Mouse (Mus musculus) midbrain, embryonic 11.5 days (tissue): ENCODE results near the gene A530084C06Rik. TPM values are rescaled to one million over a fixed set of nuclear protein-coding genes. Genes with fewer than 3 reads are reported as not detected.
A peak's percentile ranks its signal among the peaks of the same experiment; 100 is the strongest.

Experiments
- ATAC-seq: fragments of 200-750 bp; cut with Nextera tagmentation; 2 replicates; pipeline ENCODE4 v1.8.0; 2017; ENCODE audit warnings: moderate TSS enrichment, moderate library complexity; ENCODE audit not compliant: low FRiP score
- DNase-seq: peaks from one replicate; pipeline ENCODE4 v3.0.0; 2015; ENCODE audit warnings: low spot score; ENCODE audit errors: missing footprints
- H3K27ac ChIP-seq: fragments of 300-500 bp; sonication (generic); 2 replicates; pipeline ENCODE4 v1.5.1; 2014; ENCODE audit warnings: low read depth, low read length
- H3K27me3 ChIP-seq: fragments of 300-500 bp; sonication (generic); 2 replicates; pipeline ENCODE4 v1.6.1; 2014; ENCODE audit warnings: mild to moderate bottlenecking, low read length, moderate library complexity, mixed read lengths; ENCODE audit not compliant: control insufficient read depth, insufficient read depth
- H3K36me3 ChIP-seq: fragments of 300-500 bp; sonication (generic); 2 replicates; pipeline ENCODE4 v1.6.1; 2014; ENCODE audit warnings: mild to moderate bottlenecking, low read length, moderate library complexity, mixed read lengths; ENCODE audit not compliant: control insufficient read depth, insufficient read depth
- H3K4me1 ChIP-seq: fragments of 300-500 bp; sonication (generic); 2 replicates; pipeline ENCODE4 v1.6.1; 2014; ENCODE audit warnings: low read length; ENCODE audit not compliant: control insufficient read depth, insufficient read depth
- H3K4me2 ChIP-seq: fragments of 300-500 bp; sonication (generic); 2 replicates; pipeline ENCODE4 v1.6.1; 2014; ENCODE audit warnings: mild to moderate bottlenecking, moderate library complexity
- H3K4me3 ChIP-seq: fragments of 300-500 bp; sonication (generic); 2 replicates; pipeline ENCODE4 v1.5.1; 2014; ENCODE audit warnings: low read depth, low read length
- H3K9ac ChIP-seq: fragments of 300-500 bp; sonication (generic); 2 replicates; pipeline ENCODE4 v1.6.1; 2014; ENCODE audit warnings: low read length
- H3K9me3 ChIP-seq: fragments of 300-500 bp; sonication (generic); 2 replicates; pipeline ENCODE4 v1.6.1; 2016; ENCODE audit warnings: low read length; ENCODE audit not compliant: control insufficient read depth
- WGBS: fragments of 180-500 bp; shearing (Covaris S2); extraction: QIAGEN DNeasy Blood & Tissue Kit; methylation state at CpG from one replicate; pipeline ENCODE4 v1.1.7; 2014; 5-methylcytosine and 5-hydroxymethylcytosine counted together
- polyA plus RNA-seq: library from polyadenylated mRNA; unstranded; fragments of >200 nt; fragmentation: Nextera tagmentation; extraction: Ambion mirVana; gene quantifications from 2 replicates; pipeline ENCODE4 v1.2.1, GENCODE M21; 2014

The A530084C06Rik gene
- polyA plus RNA-seq, 1 experiment from 2014 or later: not detected

DNA sequence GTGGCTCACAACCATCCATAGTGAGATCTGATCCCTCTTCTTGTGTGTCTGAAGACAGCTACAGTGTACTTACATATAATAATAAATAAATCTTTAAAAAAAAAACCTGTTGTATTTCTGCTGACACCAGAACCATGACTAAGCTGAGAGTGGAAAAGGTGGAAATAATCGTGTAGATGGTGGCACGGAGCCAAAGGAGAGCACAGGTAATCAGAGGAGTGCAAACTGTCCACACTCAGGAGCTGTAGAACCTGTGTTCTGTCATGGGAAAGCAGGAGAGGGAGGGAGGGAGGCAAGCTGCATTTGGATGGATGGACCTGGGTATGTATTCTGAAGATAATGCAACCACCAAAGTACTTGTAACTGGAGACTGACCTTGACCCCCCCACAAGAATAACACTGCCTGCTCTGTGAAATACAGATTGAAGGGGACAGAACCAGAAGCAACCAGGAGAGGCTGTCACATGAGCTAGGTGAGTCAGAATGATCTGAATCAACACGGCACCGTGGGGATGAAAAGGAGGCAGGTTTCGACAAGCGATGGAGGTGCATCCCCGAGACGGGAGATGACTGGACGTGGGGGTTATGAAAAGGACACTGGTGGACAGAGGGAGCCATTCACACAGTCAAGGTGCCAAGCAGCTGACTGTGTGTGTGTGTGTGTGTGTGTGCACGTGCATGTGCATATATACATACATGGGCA is 13.8 kb upstream of the A530084C06Rik start:
- Histone ChIP-seq H3K4me1 (no peaks in the 10 kb centered on the region), H3K36me3 (no peaks in the 10 kb centered on the region), H3K9me3 (no peaks in the 10 kb centered on the region), H3K4me2 (no peak overlapping the region), H3K27me3 (no peaks in the 10 kb centered on the region), H3K27ac (no peak overlapping the region), H3K4me3 (no peak overlapping the region), H3K9ac (no peak overlapping the region)
- WGBS: 89% methylated on average over 10 of the region's 10 CpGs
- no peak for ATAC-seq
- no peak for DNase-seq

DNA sequence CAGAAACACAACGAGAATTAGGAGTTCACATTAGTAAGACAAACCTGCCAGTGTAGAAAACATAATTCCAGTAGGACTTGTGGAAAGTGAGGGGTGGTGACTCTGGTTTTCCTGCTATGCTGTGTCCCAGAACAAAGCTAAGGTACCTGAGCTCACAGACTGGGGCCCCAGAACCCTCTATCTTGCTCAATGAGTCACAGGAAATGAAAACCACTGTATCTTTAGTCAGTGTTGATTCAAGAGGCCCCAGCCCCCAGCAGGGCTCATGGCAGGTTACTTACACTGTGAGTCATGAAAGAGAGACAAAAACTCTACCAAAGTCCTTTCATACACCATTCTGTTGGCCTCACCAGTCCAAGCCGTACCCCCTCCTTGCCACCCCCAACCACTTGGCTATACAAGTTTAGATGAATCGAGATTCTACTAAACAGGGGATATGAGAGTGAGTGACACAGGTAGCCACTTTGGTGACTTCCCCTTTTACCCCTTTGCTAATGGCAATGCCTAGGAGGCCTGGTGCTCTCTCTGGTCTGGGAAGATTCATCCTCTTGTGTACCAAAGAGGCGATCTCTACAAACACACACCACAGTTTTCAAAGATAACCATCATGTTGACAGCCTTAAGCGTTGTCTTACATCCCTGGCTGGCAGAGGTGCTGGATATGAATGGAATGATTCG is 8.6 kb upstream of the A530084C06Rik start:
- Histone ChIP-seq H3K4me3 (no peak overlapping the region), H3K9me3 (no peaks in the 10 kb centered on the region), H3K27ac (no peak overlapping the region), H3K27me3 (peaks cover 3% of the 10 kb centered on the region), H3K4me2 (no peak overlapping the region), H3K4me1 (no peaks in the 10 kb centered on the region), H3K36me3 (no peaks in the 10 kb centered on the region), H3K9ac (no peak overlapping the region)
- 91% methylated on average over 6 of the region's 6 CpGs for WGBS
- ATAC-seq (no peak), DNase-seq (no peak)

DNA sequence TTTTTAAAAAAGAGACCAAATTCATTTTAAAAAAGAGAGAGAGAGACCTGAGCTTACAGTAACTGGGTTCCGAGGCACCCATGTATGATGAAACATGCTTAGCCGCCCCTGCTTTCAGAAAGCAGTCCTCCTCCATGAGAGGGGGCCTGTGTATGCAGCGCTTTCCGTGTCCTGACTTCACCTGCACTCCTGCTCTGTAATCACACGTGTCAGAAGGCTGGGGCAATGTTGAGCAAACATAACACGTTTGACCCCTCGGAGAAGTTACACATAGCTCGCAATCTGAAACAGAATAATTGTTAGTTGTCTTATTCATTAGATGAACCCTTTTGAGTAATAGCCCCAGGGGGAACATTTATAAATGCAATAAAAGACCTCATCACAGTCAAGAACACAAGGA is 8.0 kb upstream of the A530084C06Rik start:
- no peaks in the 10 kb centered on the region for H3K9me3 ChIP-seq
- 89% methylated on average over 8 of the region's 8 CpGs for WGBS
- DNase-seq (no peak), ATAC-seq (no peak)
- H3K4me2 ChIP-seq: no peak overlapping the region
- H3K27me3 ChIP-seq: peaks cover 5% of the 10 kb centered on the region
- H3K4me3 ChIP-seq: no peak overlapping the region
- H3K9ac ChIP-seq: no peak overlapping the region
- H3K27ac ChIP-seq: no peak overlapping the region
- no peaks in the 10 kb centered on the region for H3K36me3 ChIP-seq
- no peaks in the 10 kb centered on the region for H3K4me1 ChIP-seq

- H3K27me3 ChIP-seq: peaks cover 30% of the 10 kb centered on the region
- no peak overlapping the region for H3K27ac ChIP-seq
- H3K4me2 ChIP-seq: no peak overlapping the region
- peaks cover 3% of the 10 kb centered on the region for H3K4me1 ChIP-seq
- no peak overlapping the region for H3K4me3 ChIP-seq
- no peak overlapping the region for H3K9ac ChIP-seq
- ATAC-seq (no peak), DNase-seq (no peak)
- no peaks in the 10 kb centered on the region for H3K9me3 ChIP-seq
- H3K36me3 ChIP-seq: no peaks in the 10 kb centered on the region
- 68% methylated on average over 6 of the region's 6 CpGs for WGBS
These were observed 5.3 kb upstream of the A530084C06Rik start for GRCm38 (mm10) chr13:31564394-31564793.

GRCm38 (mm10) chr13:31559419-31560144 is 449 bp upstream of the A530084C06Rik start:
- peak overlapping the region; percentile 53 for H3K4me3 ChIP-seq
- no peaks in the 10 kb centered on the region for H3K36me3 ChIP-seq
- peak overlapping the region; percentile 97 for H3K4me2 ChIP-seq
- WGBS: under 1% methylated on average over 82 of the region's 92 CpGs
- H3K4me1 ChIP-seq: peaks cover 17% of the 10 kb centered on the region
- peak overlapping the region; percentile 9; the same call in 1 of the 2 replicates for H3K9ac ChIP-seq
- H3K9me3 ChIP-seq: no peaks in the 10 kb centered on the region
- no peak overlapping the region for H3K27ac ChIP-seq
- DNase-seq (peak; percentile 95), ATAC-seq (peak; percentile 80)
- peaks cover 75% of the 10 kb centered on the region for H3K27me3 ChIP-seq

DNA sequence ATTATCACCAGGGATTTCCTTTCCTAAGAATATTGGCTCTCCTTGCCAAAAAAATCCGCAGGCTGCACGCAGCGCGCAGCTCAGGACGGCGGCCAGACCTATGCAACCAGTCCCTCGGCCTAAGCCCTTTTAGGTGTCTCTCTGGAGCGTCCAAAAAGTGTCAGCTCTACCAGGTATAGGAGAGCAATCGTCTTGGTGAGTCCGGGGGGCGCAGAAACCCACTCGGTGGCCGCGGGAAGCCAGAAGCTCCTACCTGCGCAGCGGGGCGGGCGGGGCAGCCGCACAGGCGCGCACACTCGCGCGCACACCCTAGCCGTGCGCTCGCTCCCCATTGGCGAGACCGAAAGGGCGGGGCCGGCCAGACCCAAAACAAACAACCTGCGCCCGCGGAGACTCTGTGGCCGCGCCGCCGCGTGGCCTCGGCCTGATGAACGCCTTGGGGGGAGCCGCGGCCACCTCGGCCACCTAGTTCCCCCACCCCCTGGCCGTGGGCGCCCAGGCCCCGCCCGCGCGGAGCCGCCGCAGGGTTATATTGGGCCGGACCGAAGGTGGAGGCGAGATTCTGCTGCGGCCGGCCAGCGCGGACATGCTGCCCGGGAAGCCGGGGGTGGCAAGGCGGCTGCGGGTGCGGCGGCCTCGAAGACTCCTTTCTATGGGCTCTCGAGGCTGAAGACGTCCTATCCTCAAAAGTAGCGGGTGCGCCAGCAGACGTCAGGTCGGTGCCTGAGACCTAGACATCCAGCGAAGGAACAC is 1.2 kb downstream of the A530084C06Rik start:
- peak; percentile 49 for ATAC-seq
- Histone ChIP-seq H3K27me3 (peaks cover 74% of the 10 kb centered on the region), H3K9me3 (no peaks in the 10 kb centered on the region), H3K36me3 (no peaks in the 10 kb centered on the region), H3K4me2 (peak overlapping the region; percentile 97), H3K27ac (no peak overlapping the region), H3K4me3 (peak overlapping the region; percentile 53), H3K9ac (peak overlapping the region; percentile 30; the same call in 1 of the 2 replicates), H3K4me1 (peaks cover 17% of the 10 kb centered on the region)
- DNase-seq: no peak
- under 1% methylated on average over 72 of the region's 73 CpGs for WGBS

DNA sequence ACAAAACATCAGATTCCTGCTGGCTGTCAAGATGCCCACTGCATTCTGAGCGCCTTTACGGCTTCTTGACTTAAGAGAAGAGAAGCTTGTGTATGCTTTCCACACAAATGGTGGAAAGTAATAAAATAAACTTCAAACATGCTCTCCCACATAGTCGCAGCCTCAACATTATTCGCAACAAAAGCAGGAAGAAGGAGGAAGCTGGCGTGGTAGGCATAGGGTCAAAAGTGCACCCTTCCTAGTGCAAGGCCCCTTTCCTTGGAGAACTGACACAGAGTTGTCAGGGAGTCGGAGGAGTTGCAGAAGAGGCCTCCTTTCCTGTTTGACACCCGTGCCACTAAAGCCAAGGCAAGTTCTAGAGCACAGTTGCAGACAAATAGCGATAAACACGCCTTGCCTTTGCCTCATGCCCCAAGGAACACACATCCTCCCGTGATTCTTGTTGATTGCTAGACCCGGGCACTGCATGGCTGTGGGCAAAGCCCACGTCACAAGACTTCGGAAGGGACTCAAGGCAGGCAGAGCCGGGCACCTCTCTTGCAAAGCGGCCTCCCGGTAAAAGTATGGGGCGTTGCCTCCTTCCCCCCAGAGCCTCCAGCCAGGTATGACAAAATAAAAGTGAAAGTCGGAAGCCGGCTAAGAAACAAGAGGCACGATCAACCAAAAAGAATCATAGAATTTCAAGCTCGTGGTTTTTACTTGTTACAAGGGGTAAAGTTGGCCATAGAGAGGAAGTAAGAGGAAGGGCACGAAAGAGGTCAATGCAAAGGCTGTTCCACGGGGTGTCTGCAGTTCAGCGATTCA is 2.0 kb downstream of the A530084C06Rik start:
- DNase-seq (peak; percentile 92), ATAC-seq (no peak)
- no peak overlapping the region for H3K9ac ChIP-seq
- peak overlapping the region; percentile 97 for H3K4me2 ChIP-seq
- H3K27ac ChIP-seq: no peak overlapping the region
- H3K4me1 ChIP-seq: peaks cover 17% of the 10 kb centered on the region
- H3K9me3 ChIP-seq: no peaks in the 10 kb centered on the region
- H3K4me3 ChIP-seq: peak overlapping the region; percentile 53
- H3K27me3 ChIP-seq: peaks cover 71% of the 10 kb centered on the region
- WGBS: 8% methylated on average over 24 of the region's 24 CpGs
- no peaks in the 10 kb centered on the region for H3K36me3 ChIP-seq

- Histone ChIP-seq H3K9me3 (no peaks in the 10 kb centered on the region), H3K9ac (no peak within 1 kb of the TSS), H3K36me3 (no peaks in the 10 kb centered on the region), H3K4me2 (no peak within 1 kb of the TSS), H3K4me1 (peaks cover 17% of the 10 kb centered on the region), H3K27ac (no peak within 1 kb of the TSS), H3K4me3 (no peak within 1 kb of the TSS), H3K27me3 (peaks cover 58% of the 10 kb centered on the region)
- no peak for DNase-seq
- ATAC-seq: no peak
- 77% methylated on average over 4 of the region's 4 CpGs for WGBS
These were observed 3.3 kb downstream of the A530084C06Rik start, which contains the start of gene Foxq1 for GRCm38 (mm10) chr13:31555834-31556233. TSS of gene Foxq1 (plus strand) at chr13:31556134.
